Mouse (Mus musculus): ENCODE results near the gene Tex35.

DNA sequence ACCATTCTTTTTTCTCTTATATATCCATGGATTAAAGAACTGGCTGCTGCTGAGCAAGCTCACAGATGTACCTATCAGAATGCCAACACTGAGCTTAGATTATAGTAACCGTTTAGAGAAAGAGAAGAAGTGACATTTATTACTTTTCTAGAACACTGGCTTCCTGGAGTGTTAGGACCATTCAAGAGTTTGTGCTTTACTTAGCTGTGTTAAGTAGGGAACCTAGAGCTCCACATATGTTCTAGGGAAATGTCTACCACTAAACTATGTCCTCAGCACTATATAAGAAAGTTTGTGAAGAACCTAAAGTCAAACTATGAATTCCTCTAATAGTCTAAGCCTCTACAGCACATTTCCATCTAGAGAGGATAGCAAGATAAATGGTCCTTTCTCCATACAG is 41.6 kb upstream of the Tex35 start:
- TF ChIP-seq POLR2A (IDR thresholded peaks at IDR 0.05; ENCODE audit: low read depth, low read length), result no peak
- TF ChIP-seq CTCF (IDR thresholded peaks at IDR 0.05; ENCODE audit: extremely low read depth, insufficient read depth, insufficient read length, insufficient replicate concordance), result no peak
